Mouse (Mus musculus): Measurements from ENCODE around the gene Zkscan16. TPM values are rescaled to one million over a fixed set of nuclear protein-coding genes. Genes with fewer than 3 reads are reported as not detected.

Gene Zkscan16
- not detected in 2 replicates for polyA plus RNA-seq (2012; rRNA removed)

- H3K4me3 ChIP-seq (ENCODE audit: low read depth, low read length): peak within 1 kb of the TSS; percentile 68
- TF ChIP-seq POLR2A (IDR thresholded peaks at IDR 0.05; ENCODE audit: low read depth, low read length) (no peak), CTCF (IDR thresholded peaks at IDR 0.05; ENCODE audit: extremely low read depth, insufficient read length, insufficient replicate concordance, low read depth, low read length) (no peak)
- H3K4me1 ChIP-seq (ENCODE audit: control insufficient read depth, insufficient read depth, insufficient read length, low read length): peaks cover 3% of the 10 kb centered on the region
- H3K27me3 ChIP-seq (ENCODE audit: control insufficient read depth, insufficient read depth, low read length): peaks cover 4% of the 10 kb centered on the region; the same call in 1 of the 2 replicates
- H3K27ac ChIP-seq (ENCODE audit: insufficient read depth, low read depth, low read length): no peak within 1 kb of the TSS
- 2% methylated on average over 50 of the region's 50 CpGs for WGBS
- H3K36me3 ChIP-seq (ENCODE audit: control insufficient read depth, insufficient read depth, low read length): no peaks in the 10 kb centered on the region
These were observed at the start of gene Zkscan16 for GRCm38 (mm10) chr4:58943420-58944205. Zkscan16 (plus strand) TSS chr4:58943628.

- H3K36me3 ChIP-seq (ENCODE audit: control insufficient read depth, insufficient read depth, low read length): no peaks in the 10 kb centered on the region
- H3K4me1 ChIP-seq (ENCODE audit: control insufficient read depth, insufficient read depth, insufficient read length, low read length): peaks cover 2% of the 10 kb centered on the region; the same call in 1 of the 2 replicates
- WGBS: 86% methylated on average over 7 of the region's 7 CpGs
- H3K4me3 ChIP-seq (ENCODE audit: low read depth, low read length): no peak overlapping the region
- H3K27me3 ChIP-seq (ENCODE audit: control insufficient read depth, insufficient read depth, low read length): no peaks in the 10 kb centered on the region
- H3K27ac ChIP-seq (ENCODE audit: insufficient read depth, low read depth, low read length): no peak overlapping the region
- no peak for TF ChIP-seq CTCF (IDR thresholded peaks at IDR 0.05; ENCODE audit: extremely low read depth, insufficient read length, insufficient replicate concordance, low read depth, low read length)
- no peak for TF ChIP-seq POLR2A (IDR thresholded peaks at IDR 0.05; ENCODE audit: low read depth, low read length)
These were observed 49.0 kb upstream of the Zkscan16 start for GRCm38 (mm10) chr4:58894399-58894798.

GRCm38 (mm10) chr4:58897436-58897835 lies 46.0 kb upstream of the Zkscan16 start:
- TF ChIP-seq POLR2A (IDR thresholded peaks at IDR 0.05; ENCODE audit: low read depth, low read length): no peak
- TF ChIP-seq CTCF (IDR thresholded peaks at IDR 0.05; ENCODE audit: extremely low read depth, insufficient read length, insufficient replicate concordance, low read depth, low read length): no peak
- no peaks in the 10 kb centered on the region for H3K27me3 ChIP-seq (ENCODE audit: control insufficient read depth, insufficient read depth, low read length)
- H3K4me3 ChIP-seq (ENCODE audit: low read depth, low read length): no peak overlapping the region
- H3K4me1 ChIP-seq (ENCODE audit: control insufficient read depth, insufficient read depth, insufficient read length, low read length): peaks cover 2% of the 10 kb centered on the region; the same call in 1 of the 2 replicates
- 46% methylated on average over 4 of the region's 4 CpGs for WGBS
- H3K27ac ChIP-seq (ENCODE audit: insufficient read depth, low read depth, low read length): no peak overlapping the region
- no peaks in the 10 kb centered on the region for H3K36me3 ChIP-seq (ENCODE audit: control insufficient read depth, insufficient read depth, low read length)

- Histone ChIP-seq H3K27me3 (ENCODE audit: control insufficient read depth, insufficient read depth, low read length) (no peaks in the 10 kb centered on the region), H3K4me3 (ENCODE audit: low read depth, low read length) (no peak overlapping the region), H3K27ac (ENCODE audit: insufficient read depth, low read depth, low read length) (no peak overlapping the region), H3K36me3 (ENCODE audit: control insufficient read depth, insufficient read depth, low read length) (no peaks in the 10 kb centered on the region), H3K4me1 (ENCODE audit: control insufficient read depth, insufficient read depth, insufficient read length, low read length) (peaks cover 6% of the 10 kb centered on the region; the same call in 1 of the 2 replicates)
- TF ChIP-seq POLR2A (IDR thresholded peaks at IDR 0.05; ENCODE audit: low read depth, low read length): no peak
- no peak for TF ChIP-seq CTCF (IDR thresholded peaks at IDR 0.05; ENCODE audit: extremely low read depth, insufficient read length, insufficient replicate concordance, low read depth, low read length)
These were observed 45.1 kb upstream of the Zkscan16 start for GRCm38 (mm10) chr4:58898318-58898717.

DNA sequence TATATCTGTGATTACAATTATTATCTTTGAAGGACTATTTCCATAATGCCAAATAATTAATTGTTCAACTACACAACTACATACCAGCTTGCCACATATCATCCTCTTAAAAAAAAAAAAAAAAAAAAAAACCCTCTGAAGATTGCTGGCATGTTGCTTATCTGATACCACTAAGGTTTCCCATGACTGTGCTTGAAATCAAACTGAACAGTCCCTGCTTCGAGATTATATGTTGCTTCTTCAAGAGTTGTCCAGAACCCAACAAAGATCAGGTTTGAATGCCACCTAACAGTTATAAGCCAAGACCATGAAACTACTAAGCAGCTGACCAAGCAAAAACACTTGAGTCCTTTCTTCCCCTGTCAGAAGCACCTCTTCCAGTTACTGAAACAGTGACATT lies 36.0 kb upstream of the Zkscan16 start:
- WGBS: 27% methylated on average over 1 of the region's 1 CpGs
- Histone ChIP-seq H3K4me3 (ENCODE audit: low read depth, low read length) (no peak overlapping the region), H3K36me3 (ENCODE audit: control insufficient read depth, insufficient read depth, low read length) (no peaks in the 10 kb centered on the region), H3K27ac (ENCODE audit: insufficient read depth, low read depth, low read length) (no peak overlapping the region), H3K4me1 (ENCODE audit: control insufficient read depth, insufficient read depth, insufficient read length, low read length) (peaks cover 15% of the 10 kb centered on the region), H3K27me3 (ENCODE audit: control insufficient read depth, insufficient read depth, low read length) (no peaks in the 10 kb centered on the region)
- no peak for TF ChIP-seq POLR2A (IDR thresholded peaks at IDR 0.05; ENCODE audit: low read depth, low read length)
- TF ChIP-seq CTCF (IDR thresholded peaks at IDR 0.05; ENCODE audit: extremely low read depth, insufficient read length, insufficient replicate concordance, low read depth, low read length): no peak

- Histone ChIP-seq H3K27me3 (ENCODE audit: control insufficient read depth, insufficient read depth, low read length) (no peaks in the 10 kb centered on the region), H3K27ac (ENCODE audit: insufficient read depth, low read depth, low read length) (0 out of 2 replicates have a peak overlapping the region, but pooled peaks have one; percentile 79), H3K4me3 (ENCODE audit: low read depth, low read length) (peak overlapping the region; percentile 70), H3K36me3 (ENCODE audit: control insufficient read depth, insufficient read depth, low read length) (no peaks in the 10 kb centered on the region), H3K4me1 (ENCODE audit: control insufficient read depth, insufficient read depth, insufficient read length, low read length) (peaks cover 13% of the 10 kb centered on the region)
- WGBS: 29% methylated on average over 16 of the region's 16 CpGs
- TF ChIP-seq POLR2A (IDR thresholded peaks at IDR 0.05; ENCODE audit: low read depth, low read length): no peak
- TF ChIP-seq CTCF (IDR thresholded peaks at IDR 0.05; ENCODE audit: extremely low read depth, insufficient read length, insufficient replicate concordance, low read depth, low read length): no peak
These were observed 33.0 kb upstream of the Zkscan16 start for GRCm38 (mm10) chr4:58910175-58911068.

Data from small intestine, adult 2 months (tissue).